Mouse (Mus musculus) lung, embryonic 15.5 days (tissue): Measurements from ENCODE around the gene Spop. TPM values are rescaled to one million over a fixed set of nuclear protein-coding genes. Genes with fewer than 3 reads are reported as not detected.

ENCODE experiments used
- ATAC-seq: fragments of 200-750 bp; cut with Nextera tagmentation; 2 replicates; pipeline ENCODE4 v1.8.0; 2017; ENCODE audit warnings: moderate number of reproducible peaks, borderline replicate concordance; ENCODE audit not compliant: low FRiP score, low TSS enrichment; ENCODE audit errors: extremely low read depth
- H3K27ac ChIP-seq: fragments of 300-500 bp; sonication (generic); 2 replicates; pipeline ENCODE4 v1.5.1; 2015; ENCODE audit warnings: moderate library complexity, mild to moderate bottlenecking, inconsistent platforms
- H3K27me3 ChIP-seq: fragments of 300-500 bp; sonication (generic); 2 replicates; pipeline ENCODE4 v1.6.1; 2015; ENCODE audit warnings: inconsistent platforms
- H3K36me3 ChIP-seq: fragments of 300-500 bp; sonication (generic); 2 replicates; pipeline ENCODE4 v1.6.1; 2015; ENCODE audit warnings: inconsistent platforms
- H3K4me1 ChIP-seq: fragments of 300-500 bp; sonication (generic); 2 replicates; pipeline ENCODE4 v1.6.1; 2015; ENCODE audit warnings: inconsistent platforms
- H3K4me2 ChIP-seq: fragments of 300-500 bp; sonication (generic); 2 replicates; pipeline ENCODE4 v1.6.1; 2015; ENCODE audit warnings: inconsistent platforms, mild to moderate bottlenecking, moderate library complexity
- H3K4me3 ChIP-seq: fragments of 300-500 bp; sonication (generic); 2 replicates; pipeline ENCODE4 v1.5.1; 2015; ENCODE audit warnings: mild to moderate bottlenecking, inconsistent platforms
- H3K9ac ChIP-seq: fragments of 300-500 bp; sonication (generic); 2 replicates; pipeline ENCODE4 v1.6.1; 2015; ENCODE audit warnings: inconsistent platforms
- H3K9me3 ChIP-seq: fragments of 300-500 bp; sonication (generic); 2 replicates; pipeline ENCODE4 v1.6.1; 2016; ENCODE audit warnings: inconsistent platforms
- WGBS: fragments of 180-500 bp; shearing (Covaris S2); methylation state at CpG from one replicate; pipeline ENCODE4 v1.1.7; 2015; 5-methylcytosine and 5-hydroxymethylcytosine counted together
- polyA plus RNA-seq: library from polyadenylated mRNA; unstranded; fragments of >200 nt; fragmentation: Nextera tagmentation; extraction: Ambion mirVana; gene quantifications from 2 replicates; pipeline ENCODE4 v1.2.1, GENCODE M21; 2015

The Spop gene
- polyA plus RNA-seq, result 147 and 157 TPM in 2 replicates

DNA sequence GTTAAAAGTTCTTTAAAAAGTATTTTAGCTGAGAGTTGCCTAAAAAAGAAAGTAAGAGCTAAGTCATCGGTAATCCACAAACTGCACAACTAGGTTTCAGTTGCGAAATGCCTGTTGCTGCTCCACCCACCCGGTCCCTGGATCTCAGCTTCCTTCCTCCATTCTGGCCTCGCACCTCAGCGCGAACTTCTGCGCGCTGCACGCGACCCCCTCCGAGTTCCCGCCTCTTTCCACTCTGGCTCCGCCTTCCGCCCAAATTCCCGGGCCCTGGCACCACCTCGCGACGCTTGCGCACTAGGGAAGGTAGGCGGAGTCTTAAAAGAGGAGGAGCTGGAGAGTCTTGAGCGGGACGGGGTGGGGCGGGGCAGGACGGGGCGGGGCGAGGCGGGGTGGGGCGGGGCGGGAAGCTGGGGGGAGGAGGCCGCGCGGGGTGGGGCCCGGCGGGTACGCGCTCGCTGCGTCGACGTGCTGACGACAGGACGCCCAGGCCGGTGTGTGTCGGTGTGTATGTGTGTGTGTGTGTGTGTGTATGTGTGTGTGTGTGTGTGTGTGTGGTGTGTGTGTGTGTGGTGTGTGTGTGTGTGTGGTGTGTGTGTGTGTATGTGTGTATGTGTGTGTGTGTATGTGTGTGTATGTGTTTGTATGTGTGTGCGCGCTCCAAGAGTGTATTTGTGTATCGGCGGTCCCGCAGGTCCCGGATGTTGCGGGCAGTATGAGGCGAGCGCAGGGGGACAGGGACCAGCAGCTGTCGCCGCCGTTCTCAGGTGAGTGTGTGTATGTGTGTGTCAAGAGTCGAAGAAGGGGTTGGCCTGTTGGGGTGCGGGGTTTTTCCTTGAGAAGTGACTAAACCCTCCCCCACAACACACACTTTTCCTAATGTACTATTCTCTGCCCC, at the start of gene Spop:
Gene Spop, plus strand, starts transcription at position 440 of the 895 bp plus-strand sequence.
- ATAC-seq, result peak; percentile 92
- Histone ChIP-seq H3K27ac (peak within 1 kb of the TSS; percentile 97), H3K4me1 (peaks cover 22% of the 10 kb centered on the region), H3K4me2 (peak within 1 kb of the TSS; percentile 73), H3K27me3 (no peaks in the 10 kb centered on the region), H3K9ac (peak within 1 kb of the TSS; percentile 62), H3K36me3 (no peaks in the 10 kb centered on the region), H3K4me3 (peak within 1 kb of the TSS; percentile 77), H3K9me3 (no peaks in the 10 kb centered on the region)
- 1% methylated on average over 48 of the region's 58 CpGs for WGBS

DNA sequence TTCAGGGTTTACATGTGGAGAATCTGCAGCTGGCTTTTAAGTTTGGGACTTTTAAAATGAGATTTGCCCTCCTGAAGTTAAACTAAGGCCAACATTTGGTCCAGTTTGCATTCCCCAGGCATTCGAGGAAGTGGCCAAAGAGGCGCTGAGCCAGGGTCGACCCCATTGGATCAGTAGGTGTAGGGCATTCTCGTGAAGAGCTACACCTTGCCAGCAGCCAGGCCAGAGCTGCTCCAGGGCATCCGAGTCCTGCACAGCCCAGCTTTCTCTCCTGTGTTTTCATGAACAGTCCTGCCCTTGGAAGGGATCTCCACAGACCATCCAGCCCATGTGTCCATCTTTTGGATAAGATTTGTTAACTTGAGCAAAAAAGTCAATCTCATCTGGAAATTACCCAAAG, 49.5 kb upstream of the Spop start:
- H3K27ac ChIP-seq, result peak overlapping the region; percentile 69; the same call in 1 of the 2 replicates
- H3K9me3 ChIP-seq, result no peaks in the 10 kb centered on the region
- H3K36me3 ChIP-seq, result no peaks in the 10 kb centered on the region
- no peak overlapping the region for H3K4me2 ChIP-seq
- ATAC-seq, result no peak
- H3K4me1 ChIP-seq, result peaks cover 39% of the 10 kb centered on the region
- H3K4me3 ChIP-seq, result no peak overlapping the region
- WGBS, result 84% methylated on average over 5 of the region's 5 CpGs
- H3K9ac ChIP-seq, result no peak overlapping the region
- H3K27me3 ChIP-seq, result no peaks in the 10 kb centered on the region

DNA sequence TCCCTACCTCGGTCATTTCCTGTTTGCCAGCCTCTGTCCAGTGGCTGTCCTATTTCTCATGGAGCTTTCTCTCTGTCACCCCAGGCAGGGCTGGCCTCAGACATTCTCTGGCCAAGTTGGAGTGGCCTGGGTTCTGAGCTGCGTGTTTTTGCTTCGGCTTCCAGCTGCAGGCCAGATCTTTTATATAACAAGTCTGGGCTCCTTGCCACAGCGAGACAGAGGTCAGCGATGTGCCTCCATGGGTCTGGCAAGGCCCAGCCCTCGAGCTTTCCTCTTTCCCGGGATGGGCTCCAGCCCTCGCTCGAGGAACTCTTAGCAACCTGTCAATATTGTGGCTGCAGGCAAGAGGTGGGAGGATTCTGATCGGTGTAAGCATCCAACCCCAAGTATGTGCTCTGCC, 48.3 kb upstream of the Spop start:
- peak overlapping the region; percentile 69 for H3K27ac ChIP-seq
- no peaks in the 10 kb centered on the region for H3K9me3 ChIP-seq
- peaks cover 51% of the 10 kb centered on the region for H3K4me1 ChIP-seq
- no peaks in the 10 kb centered on the region for H3K36me3 ChIP-seq
- no peaks in the 10 kb centered on the region for H3K27me3 ChIP-seq
- H3K4me3 ChIP-seq, result no peak overlapping the region
- 50% methylated on average over 10 of the region's 10 CpGs for WGBS
- ATAC-seq, result peak; percentile 66
- no peak overlapping the region for H3K9ac ChIP-seq
- H3K4me2 ChIP-seq, result no peak overlapping the region

DNA sequence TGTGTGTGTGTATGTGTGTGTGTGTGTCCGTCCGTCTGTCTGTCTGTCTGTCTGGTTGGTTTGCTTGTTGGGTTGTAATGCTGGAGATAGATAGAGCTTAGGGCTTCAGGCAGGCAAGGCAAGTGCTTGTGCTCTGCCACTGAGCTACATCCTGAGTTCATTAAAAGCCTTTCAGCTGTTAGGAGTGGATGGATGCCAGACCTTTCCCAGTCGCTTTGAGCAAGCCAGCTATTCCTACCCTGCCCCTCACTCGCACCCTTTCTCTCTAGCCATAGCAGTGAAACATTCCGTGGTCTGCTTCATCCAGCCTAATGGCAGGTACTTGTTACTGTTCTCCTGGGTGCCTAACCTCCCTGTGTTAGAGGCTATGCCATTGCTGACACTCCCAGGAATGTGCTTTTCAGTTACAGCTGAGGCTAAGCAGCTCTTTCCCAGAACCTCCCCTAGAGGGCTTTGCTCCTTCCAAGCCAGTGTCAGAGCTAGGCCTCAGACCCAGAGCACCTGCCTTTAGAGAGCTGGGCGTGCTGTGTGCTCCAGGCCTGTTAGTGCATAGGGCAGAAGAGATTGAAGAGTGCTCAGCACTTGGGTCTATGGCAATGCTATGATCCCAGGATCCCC, 47.5 kb upstream of the Spop start:
- 74% methylated on average over 6 of the region's 6 CpGs for WGBS

DNA sequence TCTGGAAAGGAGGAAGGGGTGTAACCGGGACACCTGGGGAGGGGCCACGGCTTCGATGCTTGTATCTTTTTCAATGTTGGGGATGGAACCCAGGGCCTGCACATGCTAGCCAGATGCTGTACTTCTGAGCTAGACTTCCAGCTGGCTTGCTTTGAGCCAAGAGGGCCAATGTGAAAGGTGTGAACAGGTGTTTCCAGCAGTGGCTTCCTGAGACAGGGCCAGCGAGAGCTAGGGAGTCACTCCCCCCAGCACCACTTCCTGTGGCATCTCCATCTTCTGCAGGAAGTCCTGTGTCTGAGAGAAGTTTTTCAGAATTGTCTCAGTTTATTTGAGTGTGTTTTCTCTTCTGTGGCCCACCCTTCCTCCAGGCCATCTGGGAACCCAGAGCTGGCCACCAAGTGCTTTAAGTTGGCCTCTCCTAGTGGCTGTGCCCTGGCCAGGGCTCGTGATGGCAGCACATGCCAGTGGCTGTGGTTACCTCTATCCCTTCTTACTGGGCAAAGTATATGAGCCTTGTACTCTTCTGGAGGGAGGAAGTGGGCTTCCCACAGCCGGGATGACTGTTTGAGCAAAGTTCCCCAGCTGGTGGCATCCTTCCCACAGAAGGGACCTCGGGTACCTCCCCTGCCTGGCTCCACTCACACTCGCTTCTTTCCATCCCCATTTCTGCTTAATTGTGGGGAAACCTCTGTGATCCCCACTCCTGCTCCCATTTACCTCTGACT, 46.7 kb upstream of the Spop start:
- Histone ChIP-seq H3K9me3 (no peaks in the 10 kb centered on the region), H3K27ac (0 out of 2 replicates have a peak overlapping the region, but pooled peaks have one; percentile 1), H3K27me3 (no peaks in the 10 kb centered on the region), H3K4me1 (peaks cover 52% of the 10 kb centered on the region), H3K4me3 (no peak overlapping the region), H3K36me3 (0 out of 2 replicates have a peak, but pooled peaks cover 6% of the 10 kb centered on the region), H3K4me2 (no peak overlapping the region), H3K9ac (no peak overlapping the region)
- ATAC-seq, result no peak
- WGBS, result 74% methylated on average over 8 of the region's 8 CpGs

More for the DNA sequence above, 47.5 kb upstream of the Spop start:
- no peaks in the 10 kb centered on the region for H3K27me3 ChIP-seq
- H3K36me3 ChIP-seq, result no peaks in the 10 kb centered on the region
- H3K27ac ChIP-seq, result peak overlapping the region; percentile 69; the same call in 1 of the 2 replicates
- no peak overlapping the region for H3K4me3 ChIP-seq
- H3K9ac ChIP-seq, result no peak overlapping the region
- peaks cover 52% of the 10 kb centered on the region for H3K4me1 ChIP-seq
- no peak overlapping the region for H3K4me2 ChIP-seq
- no peaks in the 10 kb centered on the region for H3K9me3 ChIP-seq
- no peak for ATAC-seq

DNA sequence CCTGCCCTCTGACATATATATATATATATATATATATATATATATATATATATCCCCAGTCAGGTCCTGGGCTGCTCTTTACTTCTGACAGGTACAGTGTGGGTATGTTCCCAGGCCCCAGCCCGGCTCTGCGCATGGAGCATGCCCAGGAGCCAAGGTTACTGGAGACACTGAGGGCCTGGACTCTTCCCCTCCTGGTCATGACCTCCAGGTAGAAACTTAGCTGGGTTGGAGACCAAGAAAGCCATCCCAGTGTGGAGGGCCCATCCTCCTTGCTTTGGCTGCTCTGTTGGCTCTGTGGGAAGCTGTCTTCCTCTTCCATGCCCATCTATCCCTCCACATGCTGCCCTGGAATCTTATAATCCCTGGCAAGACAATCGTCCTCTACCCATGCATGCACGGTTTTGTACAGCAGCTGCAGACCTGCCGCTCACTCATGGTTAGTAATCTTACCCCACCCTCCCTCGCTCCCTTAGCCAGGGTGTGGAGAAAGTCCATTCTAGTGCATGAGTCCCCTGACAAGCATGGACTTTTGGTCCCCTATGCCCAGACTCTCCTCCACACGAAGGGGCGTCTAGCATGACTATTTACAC, 45.6 kb upstream of the Spop start:
- H3K4me1 ChIP-seq, result peaks cover 48% of the 10 kb centered on the region
- no peak overlapping the region for H3K4me2 ChIP-seq
- ATAC-seq, result no peak
- H3K36me3 ChIP-seq, result peaks cover 15% of the 10 kb centered on the region
- H3K4me3 ChIP-seq, result no peak overlapping the region
- H3K9me3 ChIP-seq, result no peaks in the 10 kb centered on the region
- H3K27me3 ChIP-seq, result no peaks in the 10 kb centered on the region
- H3K9ac ChIP-seq, result no peak overlapping the region
- WGBS, result 90% methylated on average over 8 of the region's 8 CpGs
- H3K27ac ChIP-seq, result no peak overlapping the region

DNA sequence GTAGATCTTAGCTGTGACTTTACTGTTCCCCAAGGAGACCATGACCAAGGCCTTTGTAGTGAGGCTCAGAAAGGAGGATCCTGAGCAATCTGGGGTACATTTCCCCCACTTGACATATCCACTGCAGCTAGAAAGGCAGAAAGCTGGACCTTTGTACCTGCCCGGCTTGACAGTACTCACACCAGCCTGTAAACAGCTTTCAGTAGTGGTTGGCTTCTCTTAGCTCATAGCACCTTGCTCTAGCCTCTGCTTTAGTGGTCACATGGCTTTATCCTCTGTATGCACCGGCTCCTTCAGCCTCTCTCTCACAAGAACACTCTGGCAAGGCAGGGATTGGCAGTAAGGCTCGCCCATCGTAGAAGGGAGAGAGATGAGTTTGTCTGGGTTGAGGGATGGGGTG, 45.0 kb upstream of the Spop start:
- no peak overlapping the region for H3K4me3 ChIP-seq
- H3K4me2 ChIP-seq, result no peak overlapping the region
- peaks cover 48% of the 10 kb centered on the region for H3K4me1 ChIP-seq
- H3K36me3 ChIP-seq, result peaks cover 18% of the 10 kb centered on the region
- H3K27me3 ChIP-seq, result no peaks in the 10 kb centered on the region
- no peak overlapping the region for H3K9ac ChIP-seq
- no peak overlapping the region for H3K27ac ChIP-seq
- 91% methylated on average over 4 of the region's 4 CpGs for WGBS
- ATAC-seq, result no peak
- H3K9me3 ChIP-seq, result no peaks in the 10 kb centered on the region

DNA sequence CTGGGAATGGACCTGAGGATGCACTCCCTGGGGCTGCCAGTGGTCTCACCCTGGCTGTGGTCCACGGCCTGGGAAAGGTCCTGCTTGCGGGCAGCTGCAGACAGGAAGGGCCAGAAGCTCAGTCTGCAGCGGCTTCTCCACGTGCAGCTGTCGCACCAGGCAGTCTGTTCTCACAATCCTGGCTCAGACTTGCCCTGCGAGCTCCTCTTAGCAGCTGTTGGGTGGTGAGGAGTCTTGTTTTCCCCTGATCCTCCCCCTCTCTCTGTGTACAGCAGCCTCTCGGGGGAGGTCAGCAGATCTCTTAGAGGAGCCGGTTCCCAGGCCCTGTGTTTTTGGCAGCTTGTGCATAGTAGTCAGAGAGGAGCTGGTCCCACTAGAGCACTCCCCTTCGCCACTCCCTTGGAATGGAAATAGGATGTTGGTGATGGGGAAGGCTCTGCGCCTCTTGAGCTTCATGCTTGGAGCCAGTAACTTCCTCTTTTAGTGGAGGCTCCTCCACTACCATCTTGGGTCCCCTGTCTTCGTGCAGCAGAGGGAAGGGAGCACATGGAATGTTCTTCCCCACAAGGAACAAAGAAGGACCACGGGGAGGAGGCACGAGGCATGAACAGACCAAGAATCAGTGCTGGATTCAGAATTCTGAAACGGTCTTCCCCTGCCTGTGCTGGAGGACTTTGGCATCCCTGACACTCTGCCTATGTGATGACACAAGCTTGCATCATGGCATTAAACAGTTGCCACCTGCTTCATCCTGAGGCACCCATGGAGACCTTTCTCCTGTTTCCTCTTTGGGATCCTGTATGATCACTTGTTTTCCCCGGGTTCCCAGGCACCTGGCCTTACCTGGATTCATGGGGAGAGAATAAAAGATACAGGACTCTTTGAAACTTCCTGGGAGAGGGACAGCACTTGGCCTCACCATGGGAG, 43.7 kb upstream of the Spop start:
- no peak overlapping the region for H3K4me2 ChIP-seq
- no peaks in the 10 kb centered on the region for H3K9me3 ChIP-seq
- ATAC-seq, result peak; percentile 60; the same call in 1 of the 2 replicates
- peaks cover 37% of the 10 kb centered on the region for H3K4me1 ChIP-seq
- H3K27me3 ChIP-seq, result no peaks in the 10 kb centered on the region
- peak overlapping the region; percentile 56 for H3K27ac ChIP-seq
- H3K36me3 ChIP-seq, result peaks cover 31% of the 10 kb centered on the region
- H3K4me3 ChIP-seq, result no peak overlapping the region
- 57% methylated on average over 15 of the region's 15 CpGs for WGBS
- no peak overlapping the region for H3K9ac ChIP-seq

DNA sequence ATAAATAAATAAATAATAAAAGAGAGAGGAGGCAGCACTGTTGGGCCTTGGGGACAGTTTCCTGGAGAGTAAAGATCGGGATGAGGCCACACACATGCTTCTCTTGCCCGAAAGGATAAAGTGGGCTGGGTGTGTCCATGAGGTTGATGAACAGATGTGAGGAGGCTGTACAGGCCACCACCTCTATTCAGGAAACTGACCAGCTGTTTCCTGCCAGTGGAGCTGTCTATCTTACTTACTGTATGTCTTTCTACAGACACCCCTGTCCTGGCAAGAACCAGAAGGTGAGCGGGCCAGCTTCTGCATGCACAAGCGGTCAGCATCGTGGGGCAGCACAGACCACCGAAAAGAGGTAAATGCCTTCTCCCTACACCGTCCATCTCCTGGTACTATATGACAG, 42.7 kb upstream of the Spop start:
- WGBS, result 85% methylated on average over 7 of the region's 7 CpGs
- no peak for ATAC-seq
- H3K27ac ChIP-seq, result no peak overlapping the region

DNA sequence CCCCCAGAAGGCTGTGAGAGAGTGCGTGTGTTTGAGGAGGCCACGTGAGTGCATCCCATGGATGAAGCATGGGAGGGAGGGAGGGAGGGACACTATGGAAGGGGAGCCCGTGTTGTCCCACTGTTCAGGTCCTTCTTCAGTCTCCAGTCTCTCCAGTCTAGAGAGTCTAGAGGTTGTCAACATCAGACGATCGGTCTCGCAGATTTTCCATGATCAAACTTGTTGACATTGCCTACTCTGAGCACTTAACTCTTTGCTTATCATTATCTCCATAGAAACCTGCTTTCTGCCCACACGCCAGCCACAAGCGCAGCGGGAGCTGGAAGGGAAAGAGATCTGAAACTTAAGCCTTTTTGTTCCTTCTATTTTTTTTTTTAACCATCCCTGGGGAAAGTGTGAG, 35.0 kb upstream of the Spop start:
- no peak overlapping the region for H3K9ac ChIP-seq
- H3K4me3 ChIP-seq, result no peak overlapping the region
- WGBS, result 52% methylated on average over 9 of the region's 9 CpGs
- H3K36me3 ChIP-seq, result peaks cover 45% of the 10 kb centered on the region
- H3K4me2 ChIP-seq, result no peak overlapping the region
- no peaks in the 10 kb centered on the region for H3K27me3 ChIP-seq
- ATAC-seq, result no peak
- H3K27ac ChIP-seq, result no peak overlapping the region
- H3K9me3 ChIP-seq, result no peaks in the 10 kb centered on the region
- no peaks in the 10 kb centered on the region for H3K4me1 ChIP-seq

More for the DNA sequence above, 42.7 kb upstream of the Spop start:
- Histone ChIP-seq H3K27me3 (no peaks in the 10 kb centered on the region), H3K36me3 (peaks cover 40% of the 10 kb centered on the region), H3K4me2 (no peak overlapping the region), H3K4me1 (peaks cover 28% of the 10 kb centered on the region), H3K4me3 (no peak overlapping the region), H3K9me3 (no peaks in the 10 kb centered on the region), H3K9ac (no peak overlapping the region)

DNA sequence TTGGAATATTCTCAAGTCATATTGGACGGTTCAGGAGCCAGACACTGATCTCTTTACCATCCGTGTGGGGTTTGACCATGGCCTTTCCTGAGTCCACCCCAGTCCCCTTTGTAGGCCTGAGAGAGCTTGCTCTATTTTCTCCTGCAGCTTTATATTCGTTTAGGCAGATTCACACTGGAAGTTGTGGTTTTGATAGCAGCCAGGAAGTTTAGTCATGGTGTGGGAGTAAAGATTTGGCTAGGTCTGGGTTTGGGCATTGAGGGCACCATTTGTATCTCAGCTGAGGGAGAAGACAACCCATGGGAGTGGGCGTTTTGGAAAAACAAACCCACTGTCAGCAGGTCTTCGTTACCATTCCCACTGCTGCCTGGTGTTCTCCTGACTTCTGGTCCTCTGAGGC, 34.3 kb upstream of the Spop start:
- Histone ChIP-seq H3K4me2 (no peak overlapping the region), H3K4me3 (no peak overlapping the region), H3K36me3 (peaks cover 39% of the 10 kb centered on the region), H3K4me1 (no peaks in the 10 kb centered on the region), H3K27ac (no peak overlapping the region), H3K9me3 (no peaks in the 10 kb centered on the region), H3K9ac (no peak overlapping the region), H3K27me3 (no peaks in the 10 kb centered on the region)
- WGBS, result 64% methylated on average over 5 of the region's 5 CpGs
- ATAC-seq, result no peak
